Mouse (Mus musculus): ENCODE results near the gene Dnajb8.

The Dnajb8 gene

DNA sequence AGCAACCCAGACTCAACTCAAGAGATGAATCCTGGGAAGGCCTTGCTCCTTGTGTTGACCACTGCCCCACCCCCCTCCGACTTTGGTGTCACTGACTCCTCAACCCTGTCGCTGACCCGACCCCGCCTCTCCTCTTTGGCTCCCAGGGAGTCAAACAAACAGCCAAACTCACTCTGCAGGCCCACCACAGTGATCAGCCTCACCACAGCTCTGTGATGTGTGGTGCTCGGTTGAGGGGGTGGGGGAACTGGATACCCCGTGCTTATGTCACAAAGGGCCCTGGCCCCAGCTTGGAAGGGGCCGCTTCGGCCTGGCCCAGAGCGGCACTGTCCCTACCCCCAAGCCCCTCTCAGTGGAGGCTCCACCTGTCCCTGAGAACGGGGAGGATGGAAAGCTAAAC lies at the start of gene Dnajb8:
Gene Dnajb8 (plus strand): TSS at position 301 of the 400 bp plus-strand sequence.
- no peak for DNase-seq (ENCODE audit: low spot score in 2 of 2)

GRCm38 (mm10) chr6:88174191-88174590 lies 47.9 kb upstream of the Dnajb8 start:
- no peak for DNase-seq (ENCODE audit: low spot score in 2 of 2)

- DNase-seq (ENCODE audit: low spot score in 2 of 2): no peak
Measured at GRCm38 (mm10) chr6:88174676-88175075, 47.4 kb upstream of the Dnajb8 start.

- DNase-seq (ENCODE audit: low spot score in 2 of 2): no peak
Measured at GRCm38 (mm10) chr6:88184671-88185070, 37.4 kb upstream of the Dnajb8 start.

GRCm38 (mm10) chr6:88188148-88188547 lies 33.9 kb upstream of the Dnajb8 start:
- DNase-seq (ENCODE audit: low spot score in 2 of 2): no peak

DNA sequence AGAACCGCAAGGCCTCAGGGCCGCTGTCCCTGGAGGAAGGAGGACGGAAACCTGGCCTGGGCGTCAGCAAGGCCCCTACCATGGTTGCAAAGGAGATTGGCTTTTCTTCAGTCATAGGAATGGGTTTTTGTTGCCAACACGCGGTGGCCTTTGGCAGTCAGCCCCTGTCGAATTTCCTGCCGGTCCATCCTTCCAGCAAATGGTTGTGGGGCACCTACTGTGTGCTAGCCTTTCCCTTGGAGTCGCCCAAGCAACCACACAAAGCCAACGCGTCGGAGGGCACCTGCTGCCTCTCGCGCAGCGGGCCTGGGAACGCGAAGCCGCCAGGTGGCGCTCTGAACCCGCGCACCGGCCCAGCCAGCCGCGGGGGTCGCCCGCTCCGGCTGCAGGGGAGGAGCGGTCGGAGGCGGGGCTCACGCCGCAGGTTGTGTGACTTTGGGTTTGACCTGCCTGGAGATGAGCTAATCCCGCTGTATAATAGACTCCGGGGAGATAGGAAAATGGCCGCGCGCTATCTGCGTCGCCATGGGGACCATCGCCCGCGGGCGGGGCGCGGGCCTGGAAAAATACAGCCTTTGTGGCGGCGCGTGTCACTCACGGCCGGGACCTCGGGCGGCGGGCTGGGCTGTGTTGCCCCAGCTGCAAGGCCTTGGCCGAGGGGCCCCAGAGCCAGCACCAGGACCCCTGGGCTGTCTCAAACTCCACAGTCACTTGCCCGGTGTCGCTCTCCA lies 32.6 kb upstream of the Dnajb8 start:
- peak; percentile 72 to 81 for DNase-seq (ENCODE audit: low spot score in 2 of 2)

DNA sequence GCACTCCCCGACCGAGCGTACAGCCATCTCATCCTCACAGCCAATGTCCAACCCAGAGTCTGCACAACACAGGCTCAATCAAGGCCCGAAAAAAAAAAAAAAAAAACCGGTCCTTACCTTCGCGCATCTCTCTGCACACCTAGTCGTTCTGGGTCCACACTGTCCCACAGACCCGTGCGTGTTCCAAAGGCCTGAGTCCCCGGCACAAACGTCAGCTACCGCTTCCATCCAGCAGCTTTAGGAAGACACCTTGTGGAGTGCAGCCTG lies 32.1 kb upstream of the Dnajb8 start:
- DNase-seq (ENCODE audit: low spot score in 2 of 2): peak in 1 of 2 experiments; percentile 58

GRCm38 (mm10) chr6:88190310-88191023 lies 31.6 kb upstream of the Dnajb8 start:
- peak in 1 of 2 experiments; percentile 56 for DNase-seq (ENCODE audit: low spot score in 2 of 2)

DNA sequence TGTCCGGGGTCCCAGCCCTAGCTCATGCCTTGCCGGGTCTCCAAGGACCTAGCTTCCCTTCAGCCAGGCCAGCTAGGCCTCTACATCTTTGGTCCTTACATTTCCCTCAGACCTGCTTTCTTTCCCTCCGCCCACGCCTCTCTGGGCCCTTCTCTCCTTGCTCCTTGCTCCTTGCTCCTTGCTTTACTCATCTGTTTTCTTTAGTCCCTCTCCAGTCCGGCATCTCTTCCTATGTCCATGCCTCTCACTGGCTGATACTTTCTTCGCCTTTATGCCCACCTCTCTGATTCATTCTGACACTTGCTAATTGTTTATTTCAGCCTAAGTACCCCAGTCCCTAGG lies 31.1 kb upstream of the Dnajb8 start:
- no peak for DNase-seq (ENCODE audit: low spot score in 2 of 2)

DNA sequence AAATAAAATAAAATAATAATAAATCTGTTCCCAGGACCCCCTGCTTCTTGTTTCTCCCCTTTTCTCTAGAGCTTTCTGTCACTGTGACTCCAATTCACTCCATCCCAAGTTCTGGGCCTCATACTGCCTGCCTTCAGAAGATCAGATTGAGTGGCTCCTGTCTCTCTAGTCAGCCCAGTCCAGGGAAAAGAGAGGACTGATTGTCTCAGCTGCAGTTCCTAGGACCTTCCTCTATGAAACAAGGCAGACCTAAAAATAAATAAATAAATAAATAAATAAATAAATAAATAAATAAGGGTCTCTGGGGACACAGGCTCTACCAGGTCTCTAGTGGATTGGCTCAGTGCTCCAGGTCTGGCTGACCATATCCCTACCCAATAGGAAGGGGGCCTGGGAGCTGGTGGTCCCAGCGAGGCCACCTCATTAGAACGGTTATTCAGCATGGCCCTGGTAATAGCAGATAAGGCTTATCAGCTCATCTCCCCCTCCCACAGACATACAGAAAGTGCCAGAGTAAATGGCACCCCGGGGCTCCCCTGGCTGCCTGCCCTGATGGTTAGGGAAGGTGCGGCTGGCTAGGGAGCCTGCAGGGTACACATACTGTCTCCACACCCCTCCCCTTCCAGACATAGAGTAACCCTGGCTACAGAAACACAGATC lies 30.5 kb upstream of the Dnajb8 start:
- DNase-seq (ENCODE audit: low spot score in 2 of 2): no peak

DNA sequence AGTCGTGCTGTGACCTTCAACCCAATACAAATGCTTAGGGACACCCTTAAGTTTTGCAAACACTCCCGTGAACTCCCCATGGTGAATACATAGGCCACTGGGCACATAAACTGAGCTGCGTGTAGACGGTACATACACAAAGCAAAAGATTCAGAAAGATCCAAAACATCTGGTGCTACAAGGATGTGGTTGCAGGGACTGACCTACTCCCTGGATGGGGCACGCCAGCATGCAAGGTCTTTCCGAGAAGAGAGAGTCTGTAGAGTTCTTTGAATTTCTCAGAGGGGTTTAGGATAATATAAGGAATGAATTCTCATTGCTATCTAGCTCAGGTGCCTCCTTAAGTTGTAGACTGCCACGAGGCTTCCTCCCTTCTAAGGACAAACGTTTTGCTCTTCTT lies 29.3 kb upstream of the Dnajb8 start:
- no peak for DNase-seq (ENCODE audit: low spot score in 2 of 2)

DNA sequence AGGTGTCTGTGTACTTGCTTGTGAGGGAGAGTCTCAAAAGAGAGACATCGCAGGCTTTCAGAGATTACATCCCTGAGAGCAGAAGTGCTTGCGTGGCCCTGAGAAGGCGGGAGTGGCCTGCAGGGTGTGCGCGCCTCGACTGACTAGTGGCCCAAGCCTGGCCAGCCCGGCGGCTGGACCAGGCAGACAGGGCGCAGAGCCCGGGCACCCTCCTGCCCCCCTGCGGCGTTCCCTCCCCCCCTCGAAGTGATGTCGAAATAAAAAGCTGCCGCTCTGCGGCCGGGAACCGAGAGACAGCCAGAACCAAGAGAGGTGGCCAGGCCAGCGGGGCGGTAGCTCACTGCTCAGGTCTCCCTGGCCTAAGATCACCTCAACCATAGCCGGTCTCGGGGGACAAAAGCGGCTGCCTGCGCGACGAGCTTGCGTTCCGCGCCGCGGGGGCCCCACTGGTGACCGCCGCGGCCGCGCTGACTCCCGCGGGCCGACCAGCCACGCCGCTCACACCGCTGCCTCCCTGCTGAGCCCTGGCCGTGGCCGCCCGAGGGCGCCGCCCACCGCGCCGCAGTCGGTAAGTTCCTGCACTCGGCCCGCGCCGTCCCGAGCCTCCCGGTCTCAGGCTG lies 28.5 kb upstream of the Dnajb8 start, which contains the start of gene Gata2:
Gene Gata2 (plus strand): TSS at position 459 of the 620 bp plus-strand sequence.
- DNase-seq (ENCODE audit: low spot score in 2 of 2): peak in 1 of 2 experiments; percentile 46

GRCm38 (mm10) chr6:88194053-88194977 lies 27.8 kb upstream of the Dnajb8 start:
- DNase-seq (ENCODE audit: low spot score in 2 of 2): no peak

- DNase-seq (ENCODE audit: low spot score in 2 of 2): no peak
Measured at GRCm38 (mm10) chr6:88194978-88195325, 27.1 kb upstream of the Dnajb8 start.

GRCm38 (mm10) chr6:88196054-88196732 lies 25.9 kb upstream of the Dnajb8 start:
- DNase-seq (ENCODE audit: low spot score in 2 of 2): no peak

GRCm38 (mm10) chr6:88196733-88197312 lies 25.2 kb upstream of the Dnajb8 start:
- DNase-seq (ENCODE audit: low spot score in 2 of 2): no peak

DNA sequence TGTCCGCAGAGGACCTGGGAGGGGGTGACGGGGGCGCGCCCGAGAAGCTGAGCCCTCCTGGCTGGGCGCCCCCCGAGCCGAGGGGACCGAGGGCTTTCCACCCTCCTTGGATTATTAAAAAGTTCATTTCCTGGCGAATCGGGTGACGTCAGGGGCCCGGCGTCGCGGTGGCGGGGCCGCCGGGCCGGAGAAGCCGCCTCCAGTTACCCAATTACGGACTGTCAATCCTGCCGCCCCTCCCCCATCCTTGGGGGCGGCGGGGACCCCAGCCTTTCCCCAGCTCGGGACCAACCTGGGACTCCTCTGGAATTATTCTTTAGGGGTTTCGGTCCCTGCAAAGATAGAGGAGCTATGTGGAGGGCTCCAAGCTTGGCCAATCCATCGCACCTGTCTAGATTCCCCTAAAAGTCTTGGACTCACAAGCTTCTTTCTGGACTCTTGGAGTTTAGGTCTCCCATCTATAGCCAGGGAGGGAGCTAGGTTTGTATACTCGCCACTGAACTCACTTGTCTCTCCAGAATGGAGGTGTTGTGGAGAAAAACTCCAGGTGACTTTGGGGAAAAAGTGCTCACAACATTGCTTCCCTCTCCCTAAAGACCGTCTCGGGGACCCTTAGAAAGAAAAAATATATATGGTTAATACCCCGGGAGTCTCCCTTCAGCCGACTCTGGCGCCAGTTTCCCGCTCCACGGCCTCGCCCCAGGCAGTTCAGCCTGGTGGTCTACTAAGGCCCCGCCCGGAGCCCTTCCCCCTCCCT lies 24.6 kb upstream of the Dnajb8 start:
- peak in 1 of 2 experiments; percentile 58 for DNase-seq (ENCODE audit: low spot score in 2 of 2)

GRCm38 (mm10) chr6:88198070-88198940 lies 23.8 kb upstream of the Dnajb8 start:
- DNase-seq (ENCODE audit: low spot score in 2 of 2): peak; percentile 88 to 92

All from urinary bladder, postnatal 4 days (tissue).